14 mouse cellular contexts compared by ENCODE assay signal in the genomic region with DNA sequence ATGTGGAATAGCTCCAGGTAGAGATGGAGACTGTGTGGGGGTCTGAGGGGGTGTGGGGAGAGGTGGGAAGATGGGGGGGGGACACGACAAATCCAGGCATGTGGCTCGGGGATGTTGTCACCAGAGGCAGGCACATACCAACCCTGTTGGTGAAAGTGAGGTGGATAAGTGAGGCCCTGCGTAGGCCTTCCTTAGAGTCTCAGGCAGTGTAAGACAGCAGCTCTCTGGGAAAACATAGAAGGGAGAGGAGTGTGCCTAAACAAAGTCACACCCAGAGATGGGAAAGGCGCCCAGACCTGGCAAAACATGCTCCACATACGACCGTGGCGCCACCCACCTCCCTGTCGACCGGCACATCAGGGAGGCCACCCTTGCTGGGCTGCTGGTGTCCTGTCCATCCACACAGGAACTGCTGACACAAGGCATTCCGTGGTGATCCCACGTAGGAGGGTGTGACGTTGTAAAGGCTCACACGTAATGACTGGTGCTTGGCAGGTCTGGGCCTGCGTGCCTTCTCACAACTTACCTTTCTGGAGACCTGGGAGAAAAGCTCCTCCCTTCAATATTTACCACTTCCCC. TPM values are rescaled to one million over a fixed set of nuclear protein-coding genes. Genes with fewer than 3 reads are reported as not detected.
DNase-seq lines count a peak whose midpoint lies in the region; ATAC-seq and TF ChIP-seq lines count a peak whose summit lies in the region.
"Had no signal": no experiment of that assay in that cellular context is flagged by ENCODE, and none has a peak within 500 bp of the region (broad histone marks: within the 10 kb centered on the region; RNA-seq: fewer than 3 reads in every experiment).

No protein-coding gene starts in this region.

- peaks cover 5% of the 10 kb centered on the region; the same call in 1 of the 2 replicates for H3K4me1 ChIP-seq in forebrain, embryonic 14.5 days (ENCODE audit: control insufficient read depth, insufficient read depth, low read length)
- H3K4me1 ChIP-seq in forebrain, postnatal 0 days (ENCODE audit: insufficient read depth), result no peaks in the 10 kb centered on the region
- peaks cover 6% of the 10 kb centered on the region; the same call in 1 of the 2 replicates for H3K4me1 ChIP-seq in kidney, embryonic 16.5 days (ENCODE audit: insufficient read depth, low read length)
- 0 out of 2 replicates have a peak, but pooled peaks cover 4% of the 10 kb centered on the region for H3K4me1 ChIP-seq in kidney, adult 2 months (ENCODE audit: control insufficient read depth, insufficient read depth, low read length)
- H3K4me1 ChIP-seq in embryonic facial prominence, embryonic 10.5 days, result peaks cover 31% of the 10 kb centered on the region
- peaks cover 36% of the 10 kb centered on the region for H3K4me1 ChIP-seq in limb, embryonic 13.5 days
- H3K4me1 ChIP-seq in cerebellum, adult 2 months (ENCODE audit: control insufficient read depth, insufficient read depth, low read length), result peaks cover 8% of the 10 kb centered on the region; the same call in 1 of the 2 replicates
- H3K4me1 ChIP-seq: liver, embryonic 15.5 days had no signal

- no peak overlapping the region for H3K4me2 ChIP-seq in forebrain, embryonic 14.5 days (ENCODE audit: low read length)
- H3K4me2 ChIP-seq in forebrain, postnatal 0 days (ENCODE audit: low read depth), result no peak overlapping the region
- no peak overlapping the region for H3K4me2 ChIP-seq in kidney, embryonic 16.5 days (replicated peaks; ENCODE audit: low read depth, low read length)
- H3K4me2 ChIP-seq in limb, embryonic 13.5 days (replicated peaks), result no peak overlapping the region
- H3K4me2 ChIP-seq: liver, embryonic 15.5 days had no signal

- TF ChIP-seq CTCF in forebrain, postnatal 0 days (IDR thresholded peaks at IDR 0.05; ENCODE audit: low read depth), result no peak
- no peak for TF ChIP-seq CTCF in kidney, adult 2 months (conservative IDR thresholded peaks at IDR 0.05; ENCODE audit: insufficient read depth, insufficient read length, low read depth, low read length)
- no peak for TF ChIP-seq CTCF in cerebellum, adult 2 months (IDR thresholded peaks at IDR 0.05; ENCODE audit: borderline replicate concordance, insufficient read depth, low read depth, low read length)

- no peak for TF ChIP-seq POLR2A in kidney, adult 2 months (IDR thresholded peaks at IDR 0.05; ENCODE audit: low read depth, low read length)
- no peak for TF ChIP-seq POLR2A in cerebellum, adult 2 months (IDR thresholded peaks at IDR 0.05; ENCODE audit: borderline replicate concordance, insufficient read depth, low read length)

- ATAC-seq in forebrain, embryonic 14.5 days, result no peak
- no peak for ATAC-seq in forebrain, postnatal 0 days
- peak; percentile 67 for ATAC-seq in kidney, embryonic 16.5 days (ENCODE audit: low FRiP score, low TSS enrichment)
- ATAC-seq in limb, embryonic 13.5 days (ENCODE audit: low FRiP score, low read depth), result peak; percentile 18; the same call in 1 of the 2 replicates
- ATAC-seq: hindbrain, postnatal 0 days; midbrain, embryonic 16.5 days had no signal

- H3K27me3 ChIP-seq in forebrain, embryonic 14.5 days (replicated peaks; ENCODE audit: control insufficient read depth, insufficient read depth, low read length), result no peaks in the 10 kb centered on the region
- H3K27me3 ChIP-seq in forebrain, postnatal 0 days (ENCODE audit: insufficient read depth, low read length), result no peaks in the 10 kb centered on the region
- H3K27me3 ChIP-seq in kidney, embryonic 16.5 days (ENCODE audit: insufficient read depth, low read length), result no peaks in the 10 kb centered on the region
- H3K27me3 ChIP-seq in kidney, adult 2 months (replicated peaks; ENCODE audit: control insufficient read depth, insufficient read depth, low read length), result no peaks in the 10 kb centered on the region
- H3K27me3 ChIP-seq in embryonic facial prominence, embryonic 10.5 days (replicated peaks; ENCODE audit: low read depth, poor library complexity, severe bottlenecking), result no peaks in the 10 kb centered on the region
- no peaks in the 10 kb centered on the region for H3K27me3 ChIP-seq in limb, embryonic 13.5 days
- H3K27me3 ChIP-seq in cerebellum, adult 2 months (ENCODE audit: control insufficient read depth, insufficient read depth, low read length), result no peaks in the 10 kb centered on the region
- H3K27me3 ChIP-seq: liver, embryonic 15.5 days had no signal

- no peaks in the 10 kb centered on the region for H3K9me3 ChIP-seq in forebrain, embryonic 14.5 days (replicated peaks; ENCODE audit: control insufficient read depth, low read length)
- H3K9me3 ChIP-seq in forebrain, postnatal 0 days (ENCODE audit: low read length), result no peaks in the 10 kb centered on the region
- no peaks in the 10 kb centered on the region for H3K9me3 ChIP-seq in kidney, embryonic 16.5 days (ENCODE audit: low read length)
- H3K9me3 ChIP-seq in embryonic facial prominence, embryonic 10.5 days, result no peaks in the 10 kb centered on the region
- H3K9me3 ChIP-seq in limb, embryonic 13.5 days, result no peaks in the 10 kb centered on the region
- H3K9me3 ChIP-seq: liver, embryonic 15.5 days had no signal

- no peak overlapping the region for H3K4me3 ChIP-seq in forebrain, embryonic 14.5 days (ENCODE audit: low read depth, low read length)
- H3K4me3 ChIP-seq in forebrain, postnatal 0 days (ENCODE audit: low read depth, low read length), result no peak overlapping the region
- H3K4me3 ChIP-seq in kidney, embryonic 16.5 days (ENCODE audit: low read length), result no peak overlapping the region
- no peak overlapping the region for H3K4me3 ChIP-seq in kidney, adult 2 months (ENCODE audit: insufficient read depth, low read depth, low read length)
- no peak overlapping the region for H3K4me3 ChIP-seq in embryonic facial prominence, embryonic 10.5 days
- no peak overlapping the region for H3K4me3 ChIP-seq in limb, embryonic 13.5 days
- H3K4me3 ChIP-seq in cerebellum, adult 2 months (replicated peaks; ENCODE audit: insufficient read depth, low read depth, low read length), result no peak overlapping the region
- H3K4me3 ChIP-seq: liver, embryonic 15.5 days had no signal

- no peak overlapping the region for H3K9ac ChIP-seq in forebrain, embryonic 14.5 days (ENCODE audit: low read length)
- H3K9ac ChIP-seq in forebrain, postnatal 0 days, result no peak overlapping the region
- 0 out of 2 replicates have a peak overlapping the region, but pooled peaks have one; percentile 3 for H3K9ac ChIP-seq in kidney, embryonic 16.5 days (replicated peaks; ENCODE audit: low read length)
- no peak overlapping the region for H3K9ac ChIP-seq in limb, embryonic 13.5 days
- H3K9ac ChIP-seq: liver, embryonic 15.5 days had no signal

- H3K36me3 ChIP-seq in forebrain, embryonic 14.5 days (ENCODE audit: control insufficient read depth, insufficient read depth, low read length), result no peaks in the 10 kb centered on the region
- no peaks in the 10 kb centered on the region for H3K36me3 ChIP-seq in forebrain, postnatal 0 days (ENCODE audit: insufficient read depth)
- H3K36me3 ChIP-seq in kidney, embryonic 16.5 days (ENCODE audit: insufficient read depth, low read length), result peaks cover 5% of the 10 kb centered on the region; the same call in 1 of the 2 replicates
- no peaks in the 10 kb centered on the region; the same call in 1 of the 2 replicates for H3K36me3 ChIP-seq in kidney, adult 2 months (ENCODE audit: control insufficient read depth, insufficient read depth, low read length)
- H3K36me3 ChIP-seq in embryonic facial prominence, embryonic 10.5 days (replicated peaks), result peaks cover 35% of the 10 kb centered on the region
- H3K36me3 ChIP-seq in limb, embryonic 13.5 days, result peaks cover 17% of the 10 kb centered on the region
- H3K36me3 ChIP-seq: liver, embryonic 15.5 days had no signal

- 0 out of 2 replicates have a peak overlapping the region, but pooled peaks have one; percentile 5 for H3K27ac ChIP-seq in forebrain, embryonic 14.5 days (ENCODE audit: low read depth, low read length)
- no peak overlapping the region for H3K27ac ChIP-seq in forebrain, postnatal 0 days (ENCODE audit: low read depth, low read length)
- peak overlapping the region; percentile 50 for H3K27ac ChIP-seq in kidney, embryonic 16.5 days (ENCODE audit: low read length)
- no peak overlapping the region for H3K27ac ChIP-seq in kidney, adult 2 months (ENCODE audit: insufficient read depth, low read depth, low read length)
- H3K27ac ChIP-seq in embryonic facial prominence, embryonic 10.5 days (replicated peaks), result peak overlapping the region; percentile 61; the same call in 1 of the 2 replicates
- peak overlapping the region; percentile 78 for H3K27ac ChIP-seq in limb, embryonic 13.5 days
- H3K27ac ChIP-seq in cerebellum, adult 2 months (ENCODE audit: insufficient read depth, low read length), result no peak overlapping the region
- H3K27ac ChIP-seq: hindbrain, postnatal 0 days; liver, embryonic 15.5 days had no signal

- no peak for DNase-seq in forebrain, embryonic 14.5 days (ENCODE audit: low spot score)
- no peak for DNase-seq in forebrain, postnatal 0 days
- DNase-seq in kidney, adult 2 months, result no peak
- DNase-seq in embryonic facial prominence, embryonic 10.5 days (ENCODE audit: low spot score), result no peak
- DNase-seq in thymus, adult 18-20 months, result no peak
- no peak for DNase-seq in cerebellum, adult 2 months
- DNase-seq: gastrocnemius, postnatal 25 days; layer of hippocampus, postnatal 36 days; right cerebral cortex, postnatal 4 days had no signal

- WGBS in forebrain, embryonic 14.5 days, result 73% methylated on average over 14 of the region's 14 CpGs
- 63% methylated on average over 14 of the region's 14 CpGs for WGBS in forebrain, postnatal 0 days
- WGBS in kidney, embryonic 16.5 days, result 46% methylated on average over 14 of the region's 14 CpGs
- WGBS in kidney, adult 2 months, result 59% methylated on average over 14 of the region's 14 CpGs
- WGBS in embryonic facial prominence, embryonic 10.5 days, result 67% methylated on average over 14 of the region's 14 CpGs
- WGBS in limb, embryonic 13.5 days, result 62% methylated on average over 14 of the region's 14 CpGs
- 62% methylated on average over 14 of the region's 14 CpGs for WGBS in cerebellum, adult 2 months

RNA-seq across cellular contexts. Expression of gene Itgb5, which starts 42.5 kb away (rescaled TPM):
- 4.7 and 7.0 TPM in 2 replicates for polyA plus RNA-seq in forebrain, embryonic 14.5 days (2014; fragmentation: Nextera tagmentation; extraction: Ambion mirVana)
- 30.4 and 49.3 TPM in 2 replicates for total RNA-seq in forebrain, postnatal 0 days (2014; rRNA removed)
- 14.9 and 19.7 TPM in 2 replicates for polyA plus RNA-seq in forebrain, postnatal 0 days (2015; fragmentation: Nextera tagmentation; extraction: Ambion mirVana)
- 14.1 and 16.8 TPM in 2 replicates for polyA plus RNA-seq in kidney, embryonic 16.5 days (2015; fragmentation: Nextera tagmentation; extraction: Ambion mirVana)
- 145 TPM in 2 replicates for polyA plus RNA-seq in kidney, adult 2 months (2012; rRNA removed)
- polyA plus RNA-seq in embryonic facial prominence, embryonic 10.5 days (2016; fragmentation: Nextera tagmentation; extraction: Ambion mirVana), result 62.1 and 64.1 TPM in 2 replicates
- 59.6 and 61.0 TPM in 2 replicates for polyA plus RNA-seq in limb, embryonic 13.5 days (2015; fragmentation: Nextera tagmentation; extraction: Ambion mirVana)
- polyA plus RNA-seq in cerebellum, adult 2 months (2012; rRNA removed), result 59.0 and 66.8 TPM in 2 replicates

Comparison
In these comparisons a context has a peak if more than half of its experiments do, and no peak if none do; other contexts are left out.
1. H3K27ac ChIP-seq: peak in forebrain, embryonic 14.5 days (single experiment), kidney, embryonic 16.5 days (single experiment), embryonic facial prominence, embryonic 10.5 days (single experiment) and limb, embryonic 13.5 days (single experiment); none in forebrain, postnatal 0 days (single experiment), kidney, adult 2 months (single experiment) and cerebellum, adult 2 months (single experiment).
2. ATAC-seq: peak in kidney, embryonic 16.5 days (single experiment) and limb, embryonic 13.5 days (single experiment); none in forebrain, embryonic 14.5 days (single experiment) and forebrain, postnatal 0 days (single experiment).